Mouse (Mus musculus) retina, postnatal 1 day (tissue): ENCODE data around the gene Gtf2h4.
A peak's percentile ranks its signal among the peaks of the same experiment; 100 is the strongest.

Experiments used
- DNase-seq: peaks from one replicate; pipeline ENCODE4 v3.0.0-alpha.2; 2012

Gtf2h4 gene

GRCm38 (mm10) chr17:35673416-35674035 is at the start of gene Gtf2h4:
TSS of gene Gtf2h4 (minus strand) at chr17:35673739.
- DNase-seq, result peak; percentile 98

GRCm38 (mm10) chr17:35721676-35722075 is 48.1 kb upstream of the Gtf2h4 start:
- no peak for DNase-seq

GRCm38 (mm10) chr17:35720340-35720727 is 46.8 kb upstream of the Gtf2h4 start:
- peak; percentile 53 for DNase-seq

- no peak for DNase-seq
These were observed 46.2 kb upstream of the Gtf2h4 start for GRCm38 (mm10) chr17:35719616-35720339.

GRCm38 (mm10) chr17:35717080-35717479 is 43.5 kb upstream of the Gtf2h4 start:
- DNase-seq, result no peak

- DNase-seq, result no peak
These were observed 42.6 kb upstream of the Gtf2h4 start for GRCm38 (mm10) chr17:35716114-35716513.

GRCm38 (mm10) chr17:35710705-35711347 is 37.3 kb upstream of the Gtf2h4 start:
- peak; percentile 98 for DNase-seq

GRCm38 (mm10) chr17:35708611-35709010 is 35.1 kb upstream of the Gtf2h4 start:
- DNase-seq, result no peak

- DNase-seq, result no peak
These were observed 34.4 kb upstream of the Gtf2h4 start for GRCm38 (mm10) chr17:35707929-35708328.

- DNase-seq, result peak; percentile 79
These were observed 32.3 kb upstream of the Gtf2h4 start for GRCm38 (mm10) chr17:35705836-35706235.

- peak; percentile 94 for DNase-seq
These were observed 31.3 kb upstream of the Gtf2h4 start, which contains the start of gene Ddr1 for GRCm38 (mm10) chr17:35704621-35705464. TSS of gene Ddr1 (minus strand) at chr17:35704621.

GRCm38 (mm10) chr17:35703751-35704271 is 30.3 kb upstream of the Gtf2h4 start:
- DNase-seq, result peak; percentile 98

GRCm38 (mm10) chr17:35703065-35703464 is 29.5 kb upstream of the Gtf2h4 start:
- no peak for DNase-seq

- DNase-seq, result peak; percentile 58
These were observed 29.1 kb upstream of the Gtf2h4 start for GRCm38 (mm10) chr17:35702605-35703004.

GRCm38 (mm10) chr17:35701978-35702461 is 28.5 kb upstream of the Gtf2h4 start:
- DNase-seq, result peak; percentile 45

GRCm38 (mm10) chr17:35701203-35701977 is 27.9 kb upstream of the Gtf2h4 start:
- DNase-seq, result peak; percentile 49

- peak; percentile 82 for DNase-seq
These were observed 26.9 kb upstream of the Gtf2h4 start for GRCm38 (mm10) chr17:35700371-35700961.

GRCm38 (mm10) chr17:35699919-35700318 is 26.4 kb upstream of the Gtf2h4 start:
- peak; percentile 83 for DNase-seq

- no peak for DNase-seq
These were observed 25.0 kb upstream of the Gtf2h4 start for GRCm38 (mm10) chr17:35698501-35698883.

- peak; percentile 95 for DNase-seq
These were observed 24.4 kb upstream of the Gtf2h4 start for GRCm38 (mm10) chr17:35697759-35698500.

GRCm38 (mm10) chr17:35697429-35697758 is 23.9 kb upstream of the Gtf2h4 start:
- no peak for DNase-seq
